Mouse (Mus musculus) kidney, postnatal 14 days (tissue): Measurements from ENCODE around the gene Tango2.

ENCODE experiments used
- DNase-seq: peaks from one replicate; pipeline ENCODE4 v3.0.0; 2022; ENCODE audit warnings: mixed read lengths

The Tango2 gene

DNA sequence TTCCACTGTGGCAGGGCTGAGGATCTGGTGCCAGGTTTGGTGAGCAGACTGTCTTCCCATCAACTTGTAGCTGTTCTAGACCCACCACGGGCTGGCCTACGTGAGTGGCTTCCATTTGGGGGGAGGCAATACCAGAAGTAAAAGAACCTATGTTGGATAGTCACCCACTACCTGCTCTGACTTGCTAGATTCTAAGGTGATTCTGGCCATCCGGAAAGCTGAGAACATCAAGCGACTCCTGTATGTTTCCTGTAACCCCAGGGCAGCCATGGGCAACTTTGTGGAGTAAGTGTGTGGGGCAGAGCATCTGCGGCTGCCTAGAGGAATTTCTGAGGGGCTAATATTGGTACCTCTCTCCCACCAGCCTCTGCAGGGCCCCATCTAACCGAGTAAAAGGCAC, 95.2 kb downstream of the Tango2 start:
- no peak for DNase-seq

DNA sequence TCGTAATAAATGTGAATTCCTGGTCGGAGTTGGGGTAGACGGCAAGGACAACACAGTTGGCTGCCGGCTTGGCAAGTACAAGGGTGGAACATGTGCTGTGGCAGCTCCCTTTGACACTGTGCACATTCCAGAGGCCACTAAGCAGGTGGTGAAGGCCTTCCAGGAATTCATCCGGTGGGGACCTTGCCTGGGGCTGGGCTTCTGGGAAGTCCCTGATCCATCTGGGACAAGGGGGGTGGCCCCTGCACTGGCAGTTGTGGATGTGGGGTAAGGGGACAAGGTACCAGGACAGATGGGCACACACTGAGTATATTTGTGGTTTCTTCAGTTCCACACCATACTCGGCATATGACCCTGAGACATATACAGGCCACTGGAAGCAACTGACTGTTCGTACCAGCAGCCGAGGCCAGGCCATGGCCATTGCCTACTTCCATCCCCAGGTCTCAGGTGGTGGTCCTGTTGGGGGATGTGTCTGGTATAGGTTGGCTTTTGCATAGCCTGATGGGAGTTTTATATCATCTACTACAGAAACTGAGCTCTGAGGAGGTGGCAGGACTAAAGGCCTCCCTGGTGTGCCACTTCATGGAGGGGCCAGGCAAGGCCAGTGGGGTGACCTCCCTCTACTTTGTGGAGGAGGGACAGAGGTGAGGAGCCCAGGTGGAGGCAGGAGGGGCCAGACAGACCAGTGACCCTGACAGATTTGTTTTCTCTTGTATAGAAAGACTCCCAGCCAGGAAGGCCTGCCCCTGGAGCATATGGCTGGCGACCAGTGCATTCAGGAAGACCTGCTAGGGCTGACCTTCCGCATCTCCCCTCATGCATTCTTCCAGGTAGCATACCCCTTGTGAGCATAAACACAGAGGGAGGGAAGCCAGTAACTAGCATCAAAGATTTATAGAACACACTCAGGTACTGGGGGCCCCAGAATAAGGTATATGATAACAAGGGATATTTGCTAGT, 96.8 kb downstream of the Tango2 start:
- DNase-seq: no peak
